Mouse (Mus musculus) bone marrow macrophage, adult 2 months (primary cell): ENCODE results near the gene Fzd7.

Source experiments
- CTCF ChIP-seq: IDR thresholded peaks from 2 replicates; pipeline ENCODE4 v1.5.1; 2012; ENCODE audit warnings: low read depth, mild to moderate bottlenecking, low read length, moderate library complexity
- POLR2A ChIP-seq: IDR thresholded peaks from 2 replicates; pipeline ENCODE4 v1.6.1; 2012; ENCODE audit warnings: mild to moderate bottlenecking, low read depth, low read length, borderline replicate concordance

GRCm38 (mm10) chr1:59451584-59451983 lies 30.6 kb upstream of the Fzd7 start:
- TF ChIP-seq CTCF (no peak), POLR2A (no peak)
